In the genomic region with DNA sequence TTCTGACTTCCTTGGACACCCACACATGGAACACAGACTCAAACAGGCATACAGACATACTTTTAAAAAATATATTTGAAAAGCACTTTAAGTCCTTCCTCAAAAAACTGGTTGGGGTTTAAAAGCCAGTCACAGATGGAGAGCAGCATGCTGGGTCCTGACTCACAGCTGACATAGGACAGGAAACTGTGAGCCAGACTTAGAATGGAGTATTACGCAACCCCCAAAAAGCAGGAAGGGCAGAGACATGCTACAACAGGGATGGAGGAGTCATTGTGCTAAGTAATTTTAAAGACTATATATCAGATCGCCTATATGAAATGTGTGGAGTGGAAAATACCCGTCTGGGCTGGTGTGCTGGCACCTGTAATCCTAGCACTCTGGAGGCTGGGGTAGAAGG, we compare ENCODE assay signal across 28 mouse cellular contexts. TPM values are rescaled to one million over a fixed set of nuclear protein-coding genes. Genes with fewer than 3 reads are reported as not detected.
DNase-seq lines count a peak whose midpoint lies in the region; ATAC-seq and TF ChIP-seq lines count a peak whose summit lies in the region.
"Had no signal": no experiment of that assay in that cellular context is flagged by ENCODE, and none has a peak within 500 bp of the region (broad histone marks: within the 10 kb centered on the region; RNA-seq: fewer than 3 reads in every experiment).

No protein-coding gene starts in this region.

- no peaks in the 10 kb centered on the region for H3K9me3 ChIP-seq in embryonic facial prominence, embryonic 10.5 days
- H3K9me3 ChIP-seq in heart, embryonic 11.5 days (replicated peaks; ENCODE audit: control insufficient read depth, low read length) = no peaks in the 10 kb centered on the region
- H3K9me3 ChIP-seq: embryonic facial prominence, embryonic 15.5 days; forebrain, embryonic 12.5 days; heart, embryonic 12.5 days; hindbrain, embryonic 13.5 days; limb, embryonic 10.5 days; limb, embryonic 15.5 days; liver, embryonic 15.5 days had no signal

- 0 out of 2 replicates have a peak overlapping the region, but pooled peaks have one; percentile 4 for H3K27ac ChIP-seq in gastrocnemius, adult 2 months
- H3K27ac ChIP-seq in embryonic facial prominence, embryonic 10.5 days (replicated peaks) = no peak overlapping the region
- H3K27ac ChIP-seq in heart, embryonic 11.5 days (ENCODE audit: low read depth, low read length) = no peak overlapping the region
- H3K27ac ChIP-seq: embryonic facial prominence, embryonic 15.5 days; forebrain, embryonic 12.5 days; hindbrain, embryonic 13.5 days; limb, embryonic 10.5 days; limb, embryonic 15.5 days; liver, embryonic 15.5 days had no signal

- no peak for TF ChIP-seq CTCF in gastrocnemius, adult 2 months (IDR thresholded peaks at IDR 0.05)

- peaks cover 32% of the 10 kb centered on the region for H3K4me1 ChIP-seq in embryonic facial prominence, embryonic 10.5 days
- H3K4me1 ChIP-seq in heart, embryonic 11.5 days (ENCODE audit: control insufficient read depth, insufficient read depth, low read length) = peaks cover 14% of the 10 kb centered on the region
- H3K4me1 ChIP-seq: liver, embryonic 15.5 days had no signal

- H3K9ac ChIP-seq in heart, embryonic 11.5 days (ENCODE audit: low read depth, low read length) = no peak overlapping the region
- H3K9ac ChIP-seq: embryonic facial prominence, embryonic 15.5 days; forebrain, embryonic 12.5 days; heart, embryonic 12.5 days; hindbrain, embryonic 13.5 days; limb, embryonic 15.5 days; liver, embryonic 15.5 days; lung, embryonic 14.5 days had no signal

- intact Hi-C loops in gastrocnemius, adult 2 months (cut with DNase I) = no loop called here

- no peak for DNase-seq in gastrocnemius, adult 2 months
- DNase-seq in gastrocnemius, postnatal 10 days = no peak
- peak; percentile 35 for DNase-seq in 3T3-L1 (ENCODE audit: low read depth, low spot score)
- no peak for DNase-seq in ovary, adult 18-20 months (ENCODE audit: low spot score)
- no peak for DNase-seq in embryonic facial prominence, embryonic 10.5 days (ENCODE audit: low spot score)
- DNase-seq: adrenal gland, postnatal 25 days; cerebellum, adult 2 months; cerebellum, postnatal 14 days; gastrocnemius, postnatal 25 days; heart, adult 18-20 months; heart, postnatal 4 days; kidney, postnatal 14 days; lung, embryonic 14.5 days; thymus, adult 2 months; thymus, postnatal 36 days had no signal

- no peak overlapping the region for H3K4me2 ChIP-seq in heart, embryonic 11.5 days
- H3K4me2 ChIP-seq: embryonic facial prominence, embryonic 15.5 days; forebrain, embryonic 12.5 days; heart, embryonic 12.5 days; hindbrain, embryonic 13.5 days; limb, embryonic 15.5 days; liver, embryonic 15.5 days; lung, embryonic 14.5 days; midbrain, embryonic 11.5 days had no signal

- WGBS in embryonic facial prominence, embryonic 10.5 days = 93% methylated on average over 3 of the region's 3 CpGs
- 85% methylated on average over 3 of the region's 3 CpGs for WGBS in heart, embryonic 11.5 days (ENCODE audit: insufficient replicate concordance)

- H3K4me3 ChIP-seq in gastrocnemius, adult 2 months = no peak overlapping the region
- no peak overlapping the region for H3K4me3 ChIP-seq in embryonic facial prominence, embryonic 10.5 days
- no peak overlapping the region for H3K4me3 ChIP-seq in heart, embryonic 11.5 days (ENCODE audit: low read depth, low read length)
- H3K4me3 ChIP-seq: embryonic facial prominence, embryonic 15.5 days; forebrain, embryonic 12.5 days; heart, embryonic 12.5 days; hindbrain, embryonic 13.5 days; limb, embryonic 10.5 days; limb, embryonic 15.5 days; liver, embryonic 15.5 days had no signal

- no peaks in the 10 kb centered on the region for H3K27me3 ChIP-seq in embryonic facial prominence, embryonic 10.5 days (replicated peaks; ENCODE audit: low read depth, poor library complexity, severe bottlenecking)
- no peaks in the 10 kb centered on the region for H3K27me3 ChIP-seq in heart, embryonic 11.5 days (ENCODE audit: control insufficient read depth, insufficient read depth, low read length)
- H3K27me3 ChIP-seq: embryonic facial prominence, embryonic 15.5 days; forebrain, embryonic 12.5 days; heart, embryonic 12.5 days; hindbrain, embryonic 13.5 days; limb, embryonic 15.5 days; liver, embryonic 15.5 days had no signal

- H3K36me3 ChIP-seq in embryonic facial prominence, embryonic 10.5 days (replicated peaks) = peaks cover 83% of the 10 kb centered on the region
- peaks cover 5% of the 10 kb centered on the region; the same call in 1 of the 2 replicates for H3K36me3 ChIP-seq in heart, embryonic 11.5 days (ENCODE audit: control insufficient read depth, insufficient read depth, low read length)
- H3K36me3 ChIP-seq: forebrain, embryonic 12.5 days; hindbrain, embryonic 13.5 days; liver, embryonic 15.5 days had no signal

- ATAC-seq in granulocyte monocyte progenitor cell, adult 5-6 weeks (replicated peaks; ENCODE audit: poor library complexity, severe bottlenecking) = peak; percentile 92
- ATAC-seq in monocyte, adult 5-6 weeks (replicated peaks; ENCODE audit: insufficient number of reproducible peaks, low FRiP score, low TSS enrichment, poor library complexity, severe bottlenecking) = peak; percentile 78
- ATAC-seq in heart, embryonic 11.5 days (replicated peaks; ENCODE audit: insufficient number of reproducible peaks, low FRiP score, low TSS enrichment) = no peak
- ATAC-seq: CD4-positive, CD25-positive, alpha-beta regulatory T cell, adult 4 months; intestine, embryonic 16.5 days had no signal

RNA-seq across cellular contexts. Expression of a gene that starts 42.6 kb away (rescaled TPM):
- total RNA-seq in gastrocnemius, adult 2 months (2021) = 10 to 100 TPM; 11.7 to 14.2 TPM
- total RNA-seq in gastrocnemius, postnatal 10 days (2021) = 10 to 100 TPM; 41.9 to 46.7 TPM
- 32.0 and 34.6 TPM in 2 replicates for total RNA-seq in granulocyte monocyte progenitor cell, adult 5-6 weeks (2014; fragmentation: Nextera tagmentation)
- total RNA-seq in granulocyte monocyte progenitor cell, adult 5-6 weeks (2017) = 16.3 and 19.0 TPM in 2 replicates
- 46.4 to 62.2 TPM (median 61.7 TPM) in 3 replicates for total RNA-seq in monocyte, adult 5-6 weeks (2017)
- polyA plus RNA-seq in embryonic facial prominence, embryonic 10.5 days (2016; fragmentation: Nextera tagmentation; extraction: Ambion mirVana) = 25.3 and 30.6 TPM in 2 replicates
- 39.9 and 42.1 TPM in 2 replicates for polyA plus RNA-seq in heart, embryonic 11.5 days (2014; fragmentation: Nextera tagmentation; extraction: Ambion mirVana)
